Mouse (Mus musculus) limb, embryonic 11.5 days (tissue): ENCODE measurements around the gene Cdc42ep3. TPM values are rescaled to one million over a fixed set of nuclear protein-coding genes. Genes with fewer than 3 reads are reported as not detected.

Experiments
- ATAC-seq: fragments of 200-750 bp; cut with Nextera tagmentation; 2 replicates; pipeline ENCODE4 v1.8.0; 2017; ENCODE audit warnings: low read depth; ENCODE audit not compliant: insufficient number of reproducible peaks, low FRiP score, low TSS enrichment
- DNase-seq: peaks from one replicate; pipeline ENCODE4 v3.0.0-alpha.2; 2015; ENCODE audit warnings: low spot score
- H3K27ac ChIP-seq: fragments of 300-500 bp; sonication (generic); replicated peaks from 2 replicates; pipeline ENCODE4 v1.5.1; 2014; ENCODE audit warnings: low read depth, mild to moderate bottlenecking, low read length
- H3K27me3 ChIP-seq: fragments of 300-500 bp; sonication (generic); 2 replicates; pipeline ENCODE4 v1.6.1; 2014; ENCODE audit warnings: mild to moderate bottlenecking, low read length, mixed read lengths; ENCODE audit not compliant: control insufficient read depth, insufficient read depth
- H3K36me3 ChIP-seq: fragments of 300-500 bp; sonication (generic); 2 replicates; pipeline ENCODE4 v1.6.1; 2014; ENCODE audit warnings: mild to moderate bottlenecking, low read length, moderate library complexity, mixed read lengths; ENCODE audit not compliant: control insufficient read depth, insufficient read depth
- H3K4me1 ChIP-seq: fragments of 300-500 bp; sonication (generic); 2 replicates; pipeline ENCODE4 v1.6.1; 2014; ENCODE audit warnings: low read length, mixed read lengths; ENCODE audit not compliant: control insufficient read depth, insufficient read depth
- H3K4me2 ChIP-seq: fragments of 300-500 bp; sonication (generic); 2 replicates; pipeline ENCODE4 v1.6.1; 2014; ENCODE audit warnings: low read depth, mild to moderate bottlenecking, moderate library complexity; ENCODE audit not compliant: severe bottlenecking
- H3K4me3 ChIP-seq: fragments of 300-500 bp; sonication (generic); 2 replicates; pipeline ENCODE4 v1.5.1; 2014; ENCODE audit warnings: low read depth, low read length
- H3K9ac ChIP-seq: fragments of 300-500 bp; sonication (generic); 2 replicates; pipeline ENCODE4 v1.6.1; 2014; ENCODE audit warnings: mild to moderate bottlenecking, low read length
- H3K9me3 ChIP-seq: fragments of 300-500 bp; sonication (generic); 2 replicates; pipeline ENCODE4 v1.6.1; 2016; ENCODE audit warnings: low read length; ENCODE audit not compliant: control insufficient read depth
- WGBS: fragments of 180-500 bp; shearing (Covaris S2); extraction: QIAGEN DNeasy Blood & Tissue Kit; methylation state at CpG from one replicate; pipeline ENCODE4 v1.1.7; 2014; 5-methylcytosine and 5-hydroxymethylcytosine counted together
- polyA plus RNA-seq: library from polyadenylated mRNA; unstranded; fragments of >200 nt; fragmentation: Nextera tagmentation; extraction: Ambion mirVana; gene quantifications from 2 replicates; pipeline ENCODE4 v1.2.1, GENCODE M21; 2014

The Cdc42ep3 gene
- polyA plus RNA-seq, result 62.0 and 63.2 TPM in 2 replicates

GRCm38 (mm10) chr17:79354444-79355270 is at the start of gene Cdc42ep3:
Cdc42ep3 (minus strand) TSS chr17:79355091.
- under 1% methylated on average over 71 of the region's 74 CpGs for WGBS
- H3K27me3 ChIP-seq, result peaks cover 10% of the 10 kb centered on the region
- H3K4me3 ChIP-seq, result peak within 1 kb of the TSS; percentile 74
- H3K4me1 ChIP-seq, result peaks cover 25% of the 10 kb centered on the region
- peak within 1 kb of the TSS; percentile 99 for H3K4me2 ChIP-seq
- H3K36me3 ChIP-seq, result no peaks in the 10 kb centered on the region
- DNase-seq (peak; percentile 80), ATAC-seq (peak; percentile 80)
- no peaks in the 10 kb centered on the region for H3K9me3 ChIP-seq
- H3K27ac ChIP-seq, result peak within 1 kb of the TSS; percentile 47; the same call in 1 of the 2 replicates
- peak within 1 kb of the TSS; percentile 78 for H3K9ac ChIP-seq

GRCm38 (mm10) chr17:79400356-79400755 is 45.5 kb upstream of the Cdc42ep3 start:
- Histone ChIP-seq H3K27me3 (no peaks in the 10 kb centered on the region), H3K4me2 (no peak overlapping the region), H3K4me3 (no peak overlapping the region), H3K4me1 (no peaks in the 10 kb centered on the region), H3K9ac (no peak overlapping the region), H3K9me3 (no peaks in the 10 kb centered on the region), H3K36me3 (no peaks in the 10 kb centered on the region), H3K27ac (no peak overlapping the region)
- no peak for ATAC-seq
- WGBS, result 76% methylated on average over 2 of the region's 2 CpGs
- DNase-seq, result no peak

- Histone ChIP-seq H3K9me3 (no peaks in the 10 kb centered on the region), H3K9ac (no peak overlapping the region), H3K36me3 (no peaks in the 10 kb centered on the region), H3K4me1 (no peaks in the 10 kb centered on the region), H3K27ac (no peak overlapping the region), H3K4me2 (no peak overlapping the region), H3K4me3 (no peak overlapping the region), H3K27me3 (no peaks in the 10 kb centered on the region)
- ATAC-seq (no peak), DNase-seq (no peak)
- WGBS, result 88% methylated on average over 3 of the region's 3 CpGs
Measured at GRCm38 (mm10) chr17:79398416-79398815, 43.5 kb upstream of the Cdc42ep3 start.

GRCm38 (mm10) chr17:79394799-79395198 is 39.9 kb upstream of the Cdc42ep3 start:
- no peak overlapping the region for H3K4me2 ChIP-seq
- no peak overlapping the region for H3K9ac ChIP-seq
- DNase-seq (no peak), ATAC-seq (no peak)
- H3K36me3 ChIP-seq, result no peaks in the 10 kb centered on the region
- H3K27me3 ChIP-seq, result no peaks in the 10 kb centered on the region
- no peak overlapping the region for H3K4me3 ChIP-seq
- no peak overlapping the region for H3K27ac ChIP-seq
- no peaks in the 10 kb centered on the region for H3K9me3 ChIP-seq
- 81% methylated on average over 5 of the region's 5 CpGs for WGBS
- no peaks in the 10 kb centered on the region for H3K4me1 ChIP-seq

GRCm38 (mm10) chr17:79393886-79394285 is 39.0 kb upstream of the Cdc42ep3 start:
- H3K4me2 ChIP-seq, result no peak overlapping the region
- H3K4me1 ChIP-seq, result no peaks in the 10 kb centered on the region
- WGBS, result 76% methylated on average over 7 of the region's 7 CpGs
- H3K36me3 ChIP-seq, result no peaks in the 10 kb centered on the region
- no peak overlapping the region for H3K4me3 ChIP-seq
- DNase-seq, result no peak
- no peaks in the 10 kb centered on the region for H3K9me3 ChIP-seq
- H3K27ac ChIP-seq, result no peak overlapping the region
- no peak overlapping the region for H3K9ac ChIP-seq
- H3K27me3 ChIP-seq, result no peaks in the 10 kb centered on the region
- ATAC-seq, result no peak

GRCm38 (mm10) chr17:79387465-79388066 is 32.7 kb upstream of the Cdc42ep3 start:
- DNase-seq, result no peak
- WGBS, result 76% methylated on average over 8 of the region's 8 CpGs

GRCm38 (mm10) chr17:79381485-79381884 is 26.6 kb upstream of the Cdc42ep3 start:
- H3K4me1 ChIP-seq, result 0 out of 2 replicates have a peak, but pooled peaks cover 2% of the 10 kb centered on the region
- H3K36me3 ChIP-seq, result no peaks in the 10 kb centered on the region
- H3K27ac ChIP-seq, result no peak overlapping the region
- H3K9ac ChIP-seq, result no peak overlapping the region
- no peaks in the 10 kb centered on the region for H3K27me3 ChIP-seq
- ATAC-seq (no peak), DNase-seq (no peak)
- no peak overlapping the region for H3K4me2 ChIP-seq
- WGBS, result 87% methylated on average over 3 of the region's 3 CpGs
- no peaks in the 10 kb centered on the region for H3K9me3 ChIP-seq
- H3K4me3 ChIP-seq, result no peak overlapping the region

More at GRCm38 (mm10) chr17:79387465-79388066, 32.7 kb upstream of the Cdc42ep3 start:
- H3K27ac ChIP-seq, result no peak overlapping the region
- no peak overlapping the region for H3K9ac ChIP-seq
- H3K36me3 ChIP-seq, result no peaks in the 10 kb centered on the region
- H3K9me3 ChIP-seq, result no peaks in the 10 kb centered on the region
- no peak overlapping the region for H3K4me3 ChIP-seq
- H3K27me3 ChIP-seq, result no peaks in the 10 kb centered on the region
- H3K4me1 ChIP-seq, result no peaks in the 10 kb centered on the region
- no peak overlapping the region for H3K4me2 ChIP-seq
- ATAC-seq, result no peak

GRCm38 (mm10) chr17:79379191-79379590 is 24.3 kb upstream of the Cdc42ep3 start:
- H3K9ac ChIP-seq, result no peak overlapping the region
- no peak overlapping the region for H3K27ac ChIP-seq
- H3K4me1 ChIP-seq, result 0 out of 2 replicates have a peak, but pooled peaks cover 2% of the 10 kb centered on the region
- H3K27me3 ChIP-seq, result no peaks in the 10 kb centered on the region
- 18% methylated on average over 5 of the region's 5 CpGs for WGBS
- no peaks in the 10 kb centered on the region for H3K36me3 ChIP-seq
- H3K4me2 ChIP-seq, result no peak overlapping the region
- no peaks in the 10 kb centered on the region for H3K9me3 ChIP-seq
- ATAC-seq (no peak), DNase-seq (peak; percentile 26)
- H3K4me3 ChIP-seq, result no peak overlapping the region
